Mouse (Mus musculus) neural tube, embryonic 14.5 days (tissue): ENCODE data around the gene Syk. TPM values are rescaled to one million over a fixed set of nuclear protein-coding genes. Genes with fewer than 3 reads are reported as not detected.

Experiments used
- ATAC-seq: fragments of 200-750 bp; cut with Nextera tagmentation; 2 replicates; pipeline ENCODE4 v1.8.0; 2017; ENCODE audit warnings: low read depth, mild to moderate bottlenecking, moderate TSS enrichment, moderate library complexity
- H3K27ac ChIP-seq: fragments of 300-500 bp; sonication (generic); 2 replicates; pipeline ENCODE4 v1.5.1; 2014; ENCODE audit warnings: low read depth, mild to moderate bottlenecking, control low read depth, low read length, moderate library complexity, mixed read lengths
- H3K27me3 ChIP-seq: fragments of 300-500 bp; sonication (generic); 2 replicates; pipeline ENCODE4 v1.6.1; 2014; ENCODE audit warnings: low read length; ENCODE audit not compliant: control insufficient read depth, insufficient read depth
- H3K36me3 ChIP-seq: fragments of 300-500 bp; sonication (generic); 2 replicates; pipeline ENCODE4 v1.6.1; 2014; ENCODE audit warnings: low read length, mixed read lengths; ENCODE audit not compliant: control insufficient read depth, insufficient read depth
- H3K4me1 ChIP-seq: fragments of 300-500 bp; sonication (generic); 2 replicates; pipeline ENCODE4 v1.6.1; 2014; ENCODE audit warnings: low read length; ENCODE audit not compliant: control insufficient read depth, insufficient read depth
- H3K4me2 ChIP-seq: fragments of 300-500 bp; sonication (generic); 2 replicates; pipeline ENCODE4 v1.6.1; 2014; ENCODE audit warnings: mild to moderate bottlenecking, low read depth, low read length, control low read depth
- H3K4me3 ChIP-seq: fragments of 300-500 bp; sonication (generic); 2 replicates; pipeline ENCODE4 v1.5.1; 2014; ENCODE audit warnings: low read depth, low read length, control low read depth, mixed read lengths
- H3K9ac ChIP-seq: fragments of 300-500 bp; sonication (generic); replicated peaks from 2 replicates; pipeline ENCODE4 v1.6.1; 2014; ENCODE audit warnings: low read depth, mild to moderate bottlenecking, control low read depth, low read length, mixed read lengths
- H3K9me3 ChIP-seq: fragments of 300-500 bp; sonication (generic); 2 replicates; pipeline ENCODE4 v1.6.1; 2016; ENCODE audit warnings: low read length; ENCODE audit not compliant: control insufficient read depth
- WGBS: fragments of 180-500 bp; shearing (Covaris S2); extraction: QIAGEN DNeasy Blood & Tissue Kit; methylation state at CpG from one replicate; pipeline ENCODE4 v1.1.7; 2014; 5-methylcytosine and 5-hydroxymethylcytosine counted together
- polyA plus RNA-seq: library from polyadenylated mRNA; unstranded; fragments of >200 nt; fragmentation: Nextera tagmentation; extraction: Ambion mirVana; gene quantifications from 2 replicates; pipeline ENCODE4 v1.2.1, GENCODE M21; 2014

The Syk gene
- polyA plus RNA-seq, 1 experiment from 2014 or later, result 1.2 TPM

- no peaks in the 10 kb centered on the region for H3K27me3 ChIP-seq
- H3K27ac ChIP-seq, result no peak overlapping the region
- no peaks in the 10 kb centered on the region for H3K9me3 ChIP-seq
- H3K4me2 ChIP-seq, result no peak overlapping the region
- WGBS, result 80% methylated on average over 4 of the region's 4 CpGs
- H3K36me3 ChIP-seq, result no peaks in the 10 kb centered on the region
- H3K4me1 ChIP-seq, result no peaks in the 10 kb centered on the region
- H3K9ac ChIP-seq, result no peak overlapping the region
- ATAC-seq, result no peak
- no peak overlapping the region for H3K4me3 ChIP-seq
Measured at GRCm38 (mm10) chr13:52542636-52543035, 40.3 kb upstream of the Syk start.

- Histone ChIP-seq H3K4me3 (no peak overlapping the region), H3K9ac (no peak overlapping the region), H3K27me3 (no peaks in the 10 kb centered on the region), H3K4me1 (no peaks in the 10 kb centered on the region), H3K9me3 (no peaks in the 10 kb centered on the region), H3K36me3 (no peaks in the 10 kb centered on the region), H3K27ac (no peak overlapping the region), H3K4me2 (no peak overlapping the region)
- no peak for ATAC-seq
- 82% methylated on average over 6 of the region's 6 CpGs for WGBS
Measured at GRCm38 (mm10) chr13:52546288-52546687, 36.7 kb upstream of the Syk start.

DNA sequence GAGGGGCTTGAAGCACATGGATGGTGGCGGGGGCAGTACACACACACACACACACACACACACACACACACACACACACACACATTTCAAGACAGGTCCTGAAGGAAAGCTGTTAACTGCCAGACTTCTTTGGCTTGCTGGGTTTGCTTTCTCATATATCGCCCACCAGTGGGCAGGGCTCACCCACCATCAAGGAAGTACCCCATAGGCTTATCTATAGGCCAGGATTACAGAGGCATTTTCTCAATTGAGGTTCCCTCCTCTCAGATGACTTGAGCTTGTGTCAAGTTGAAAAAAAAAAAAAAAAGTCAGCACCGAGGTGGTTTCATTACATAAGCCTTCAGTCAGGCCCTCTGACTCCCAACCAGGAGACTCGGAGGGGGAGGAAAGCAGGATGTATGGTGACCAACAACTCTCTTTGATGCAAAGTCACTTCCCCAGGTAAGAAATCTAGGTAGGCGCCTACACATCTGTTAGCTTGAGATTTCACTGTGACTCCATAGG, 32.2 kb upstream of the Syk start:
- Histone ChIP-seq H3K4me3 (no peak overlapping the region), H3K36me3 (no peaks in the 10 kb centered on the region), H3K9me3 (no peaks in the 10 kb centered on the region), H3K27me3 (no peaks in the 10 kb centered on the region), H3K4me2 (no peak overlapping the region), H3K9ac (no peak overlapping the region), H3K4me1 (no peaks in the 10 kb centered on the region), H3K27ac (no peak overlapping the region)
- 81% methylated on average over 5 of the region's 5 CpGs for WGBS
- no peak for ATAC-seq

GRCm38 (mm10) chr13:52551275-52551674, 31.7 kb upstream of the Syk start:
- H3K4me3 ChIP-seq, result no peak overlapping the region
- H3K9ac ChIP-seq, result no peak overlapping the region
- H3K27me3 ChIP-seq, result no peaks in the 10 kb centered on the region
- H3K4me1 ChIP-seq, result no peaks in the 10 kb centered on the region
- 85% methylated on average over 9 of the region's 9 CpGs for WGBS
- H3K4me2 ChIP-seq, result no peak overlapping the region
- no peaks in the 10 kb centered on the region for H3K9me3 ChIP-seq
- no peak overlapping the region for H3K27ac ChIP-seq
- ATAC-seq, result no peak
- no peaks in the 10 kb centered on the region for H3K36me3 ChIP-seq

- no peaks in the 10 kb centered on the region for H3K4me1 ChIP-seq
- no peak for ATAC-seq
- H3K9ac ChIP-seq, result no peak overlapping the region
- H3K27ac ChIP-seq, result no peak overlapping the region
- no peaks in the 10 kb centered on the region for H3K36me3 ChIP-seq
- no peaks in the 10 kb centered on the region for H3K27me3 ChIP-seq
- no peak overlapping the region for H3K4me2 ChIP-seq
- no peaks in the 10 kb centered on the region for H3K9me3 ChIP-seq
- H3K4me3 ChIP-seq, result no peak overlapping the region
- 67% methylated on average over 9 of the region's 9 CpGs for WGBS
Measured at GRCm38 (mm10) chr13:52552822-52553477, 30.0 kb upstream of the Syk start.

- Histone ChIP-seq H3K4me3 (no peak overlapping the region), H3K4me2 (no peak overlapping the region), H3K27ac (no peak overlapping the region), H3K4me1 (no peaks in the 10 kb centered on the region), H3K9me3 (no peaks in the 10 kb centered on the region), H3K9ac (no peak overlapping the region), H3K36me3 (no peaks in the 10 kb centered on the region), H3K27me3 (no peaks in the 10 kb centered on the region)
- WGBS, result 89% methylated on average over 9 of the region's 9 CpGs
- no peak for ATAC-seq
Measured at GRCm38 (mm10) chr13:52554722-52555121, 28.3 kb upstream of the Syk start.

GRCm38 (mm10) chr13:52557421-52557820, 25.6 kb upstream of the Syk start:
- no peak overlapping the region for H3K27ac ChIP-seq
- no peak overlapping the region for H3K9ac ChIP-seq
- WGBS, result 73% methylated on average over 7 of the region's 7 CpGs
- 0 out of 2 replicates have a peak, but pooled peaks cover 7% of the 10 kb centered on the region for H3K4me1 ChIP-seq
- H3K4me2 ChIP-seq, result no peak overlapping the region
- no peaks in the 10 kb centered on the region for H3K36me3 ChIP-seq
- no peaks in the 10 kb centered on the region for H3K9me3 ChIP-seq
- no peak for ATAC-seq
- H3K27me3 ChIP-seq, result no peaks in the 10 kb centered on the region
- H3K4me3 ChIP-seq, result no peak overlapping the region

DNA sequence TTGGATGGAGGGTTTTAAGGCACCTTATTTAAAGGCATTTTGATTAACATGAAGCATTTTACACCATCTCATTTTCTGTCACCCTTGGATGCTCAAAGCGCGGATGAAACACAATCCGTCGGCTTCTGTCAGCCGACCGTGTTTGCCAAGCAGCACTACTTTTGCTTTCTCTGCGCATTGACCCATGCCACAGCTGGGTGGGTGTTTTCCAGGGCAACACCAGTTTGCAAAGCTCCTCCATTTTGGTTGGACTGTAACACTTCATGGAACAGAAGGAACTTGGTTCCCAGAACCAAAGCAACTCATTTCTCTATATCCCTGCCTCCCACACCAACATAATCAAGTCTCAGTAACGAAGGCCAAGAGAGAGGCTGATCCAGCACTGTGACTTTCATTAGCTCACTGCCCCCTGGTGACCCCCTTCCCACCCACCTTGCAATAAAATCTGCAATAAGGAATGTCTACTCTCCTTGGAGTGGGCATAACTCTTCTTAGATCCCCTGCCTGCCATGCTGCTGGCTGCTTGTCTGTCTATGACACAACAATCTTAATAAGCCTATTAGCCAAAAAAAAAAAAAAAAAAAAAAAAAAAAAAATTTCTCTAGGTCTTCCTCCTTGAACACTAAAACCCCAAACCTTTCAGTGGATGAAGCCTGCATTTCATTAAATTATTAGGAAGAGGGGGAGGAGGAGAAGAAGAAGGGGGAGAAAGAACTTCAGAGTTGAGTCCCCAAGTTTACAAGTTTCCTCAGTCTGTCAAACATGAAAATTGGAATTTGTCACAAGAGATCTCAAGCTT, 21.4 kb upstream of the Syk start:
- 67% methylated on average over 8 of the region's 8 CpGs for WGBS
- Histone ChIP-seq H3K27ac (no peak overlapping the region), H3K4me2 (no peak overlapping the region)

GRCm38 (mm10) chr13:52562166-52562571, 20.8 kb upstream of the Syk start:
- H3K4me2 ChIP-seq, result no peak overlapping the region
- H3K9ac ChIP-seq, result no peak overlapping the region
- 0 out of 2 replicates have a peak, but pooled peaks cover 8% of the 10 kb centered on the region for H3K4me1 ChIP-seq
- H3K4me3 ChIP-seq, result no peak overlapping the region
- no peaks in the 10 kb centered on the region for H3K36me3 ChIP-seq
- no peak overlapping the region for H3K27ac ChIP-seq
- WGBS, result 12% methylated on average over 4 of the region's 4 CpGs
- no peaks in the 10 kb centered on the region for H3K27me3 ChIP-seq
- no peaks in the 10 kb centered on the region for H3K9me3 ChIP-seq
- ATAC-seq, result no peak

More for the DNA sequence above, 21.4 kb upstream of the Syk start:
- Histone ChIP-seq H3K36me3 (no peaks in the 10 kb centered on the region), H3K4me1 (0 out of 2 replicates have a peak, but pooled peaks cover 8% of the 10 kb centered on the region), H3K4me3 (no peak overlapping the region), H3K27me3 (no peaks in the 10 kb centered on the region), H3K9me3 (no peaks in the 10 kb centered on the region), H3K9ac (no peak overlapping the region)
- no peak for ATAC-seq
